Mouse (Mus musculus): Measurements from ENCODE around the gene Plch1. TPM values are rescaled to one million over a fixed set of nuclear protein-coding genes. Genes with fewer than 3 reads are reported as not detected.

The Plch1 gene
- 0.01 TPM for polyA plus RNA-seq (2012; fragmentation: generic; extraction: Trizol)

- TF ChIP-seq SRF (IDR thresholded peaks at IDR 0.05; ENCODE audit: control insufficient read depth, insufficient read length, low read depth) (no peak), MAX (IDR thresholded peaks at IDR 0.05; ENCODE audit: low read depth) (no peak), MYOG (IDR thresholded peaks at IDR 0.05; ENCODE audit: control insufficient read depth in 1 of 3, insufficient read depth in 1 of 3, insufficient read length in 2 of 3, low read depth in 2 of 3) (no peak), TCF3 (IDR thresholded peaks at IDR 0.05; ENCODE audit: insufficient read length, low read depth) (no peak), REST (IDR thresholded peaks at IDR 0.05; ENCODE audit: insufficient read depth, insufficient read length) (no peak), MYOD1 (IDR thresholded peaks at IDR 0.05; ENCODE audit: control insufficient read depth in 1 of 3, insufficient read length in 2 of 3, low read depth in 2 of 3) (no peak), POLR2AphosphoS2 (IDR thresholded peaks at IDR 0.05; ENCODE audit: insufficient read length, low read depth) (no peak), CEBPB (IDR thresholded peaks at IDR 0.05; ENCODE audit: insufficient read depth, poor library complexity, severe bottlenecking) (no peak), USF1 (IDR thresholded peaks at IDR 0.05; ENCODE audit: low read depth) (no peak), TCF12 (IDR thresholded peaks at IDR 0.05; ENCODE audit: insufficient read depth, poor library complexity, severe bottlenecking) (no peak), E2F4 (IDR thresholded peaks at IDR 0.05; ENCODE audit: insufficient read depth) (no peak), POLR2A (IDR thresholded peaks at IDR 0.05; ENCODE audit: insufficient read length, low read depth) (no peak)
- peak within 1 kb of the TSS; percentile 66 for H3K4me2 ChIP-seq (ENCODE audit: low read depth)
- peaks cover 12% of the 10 kb centered on the region for H3K27me3 ChIP-seq (ENCODE audit: control insufficient read depth, insufficient read depth, insufficient read length)
- no peaks in the 10 kb centered on the region for H3K79me2 ChIP-seq (ENCODE audit: control insufficient read depth, insufficient read depth)
- no peak within 1 kb of the TSS for H3ac ChIP-seq (ENCODE audit: control insufficient read depth, insufficient read length)
- no peak within 1 kb of the TSS for H3K4me3 ChIP-seq
- H3K36me3 ChIP-seq (ENCODE audit: control insufficient read depth, insufficient read depth) = no peaks in the 10 kb centered on the region
Observed at GRCm38 (mm10) chr3:63899309-63899695, at the start of gene Plch1. Gene Plch1 (minus strand): TSS chr3:63899472.

GRCm38 (mm10) chr3:63941204-63941850, 42.1 kb upstream of the Plch1 start:
- H3ac ChIP-seq (ENCODE audit: control insufficient read depth, insufficient read length) = no peak overlapping the region
- no peaks in the 10 kb centered on the region for H3K79me2 ChIP-seq (ENCODE audit: control insufficient read depth, insufficient read depth)
- H3K4me3 ChIP-seq = no peak overlapping the region
- no peaks in the 10 kb centered on the region for H3K27me3 ChIP-seq (ENCODE audit: control insufficient read depth, insufficient read depth, insufficient read length)
- no peak overlapping the region for H3K4me2 ChIP-seq (ENCODE audit: low read depth)
- peaks cover 29% of the 10 kb centered on the region for H3K36me3 ChIP-seq (ENCODE audit: control insufficient read depth, insufficient read depth)
- TF ChIP-seq SRF (IDR thresholded peaks at IDR 0.05; ENCODE audit: control insufficient read depth, insufficient read length, low read depth) (no peak), CEBPB (IDR thresholded peaks at IDR 0.05; ENCODE audit: insufficient read depth, poor library complexity, severe bottlenecking) (no peak), REST (IDR thresholded peaks at IDR 0.05; ENCODE audit: insufficient read depth, insufficient read length) (no peak), USF1 (IDR thresholded peaks at IDR 0.05; ENCODE audit: low read depth) (no peak), MYOD1 (IDR thresholded peaks at IDR 0.05; ENCODE audit: control insufficient read depth in 1 of 3, insufficient read length in 2 of 3, low read depth in 2 of 3) (no peak), TCF3 (IDR thresholded peaks at IDR 0.05; ENCODE audit: insufficient read length, low read depth) (no peak), MYOG (IDR thresholded peaks at IDR 0.05; ENCODE audit: control insufficient read depth in 1 of 3, insufficient read depth in 1 of 3, insufficient read length in 2 of 3, low read depth in 2 of 3) (no peak), POLR2A (IDR thresholded peaks at IDR 0.05; ENCODE audit: insufficient read length, low read depth) (no peak), POLR2AphosphoS2 (IDR thresholded peaks at IDR 0.05; ENCODE audit: insufficient read length, low read depth) (no peak), MAX (IDR thresholded peaks at IDR 0.05; ENCODE audit: low read depth) (no peak), E2F4 (IDR thresholded peaks at IDR 0.05; ENCODE audit: insufficient read depth) (no peak), TCF12 (IDR thresholded peaks at IDR 0.05; ENCODE audit: insufficient read depth, poor library complexity, severe bottlenecking) (no peak)

- H3K79me2 ChIP-seq (ENCODE audit: control insufficient read depth, insufficient read depth) = no peaks in the 10 kb centered on the region
Observed at GRCm38 (mm10) chr3:63938928-63939327, 39.7 kb upstream of the Plch1 start.

GRCm38 (mm10) chr3:63928878-63929859, 29.9 kb upstream of the Plch1 start, which contains the start of gene E130311K13Rik:
Gene E130311K13Rik (minus strand): TSS chr3:63929472.
- H3K36me3 ChIP-seq (ENCODE audit: control insufficient read depth, insufficient read depth) = no peaks in the 10 kb centered on the region
- TF ChIP-seq POLR2AphosphoS2 (IDR thresholded peaks at IDR 0.05; ENCODE audit: insufficient read length, low read depth) (peak; percentile 71), MYOG (IDR thresholded peaks at IDR 0.05; ENCODE audit: control insufficient read depth in 1 of 3, insufficient read depth in 1 of 3, insufficient read length in 2 of 3, low read depth in 2 of 3) (peak in 1 of 3 experiments; percentile 43), MAX (IDR thresholded peaks at IDR 0.05; ENCODE audit: low read depth) (no peak), CEBPB (IDR thresholded peaks at IDR 0.05; ENCODE audit: insufficient read depth, poor library complexity, severe bottlenecking) (0 out of 2 replicates have a peak, but pooled peaks have one; percentile 27), SRF (IDR thresholded peaks at IDR 0.05; ENCODE audit: control insufficient read depth, insufficient read length, low read depth) (no peak), E2F4 (IDR thresholded peaks at IDR 0.05; ENCODE audit: insufficient read depth) (no peak), USF1 (IDR thresholded peaks at IDR 0.05; ENCODE audit: low read depth) (no peak), MYOD1 (IDR thresholded peaks at IDR 0.05; ENCODE audit: control insufficient read depth in 1 of 3, insufficient read length in 2 of 3, low read depth in 2 of 3) (peak in 1 of 3 experiments; percentile 7), REST (IDR thresholded peaks at IDR 0.05; ENCODE audit: insufficient read depth, insufficient read length) (no peak), POLR2A (IDR thresholded peaks at IDR 0.05; ENCODE audit: insufficient read length, low read depth) (peak; percentile 83), TCF12 (IDR thresholded peaks at IDR 0.05; ENCODE audit: insufficient read depth, poor library complexity, severe bottlenecking) (no peak), TCF3 (IDR thresholded peaks at IDR 0.05; ENCODE audit: insufficient read length, low read depth) (no peak)
- H3K4me2 ChIP-seq (ENCODE audit: low read depth) = peak within 1 kb of the TSS; percentile 64
- H3K79me2 ChIP-seq (ENCODE audit: control insufficient read depth, insufficient read depth) = no peaks in the 10 kb centered on the region
- H3K27me3 ChIP-seq (ENCODE audit: control insufficient read depth, insufficient read depth, insufficient read length) = no peaks in the 10 kb centered on the region
- peak within 1 kb of the TSS; percentile 6 for H3ac ChIP-seq (ENCODE audit: control insufficient read depth, insufficient read length)
- H3K4me3 ChIP-seq = peak within 1 kb of the TSS; percentile 26

More at GRCm38 (mm10) chr3:63938928-63939327, 39.7 kb upstream of the Plch1 start:
- TF ChIP-seq CEBPB (IDR thresholded peaks at IDR 0.05; ENCODE audit: insufficient read depth, poor library complexity, severe bottlenecking) (no peak), E2F4 (IDR thresholded peaks at IDR 0.05; ENCODE audit: insufficient read depth) (no peak), REST (IDR thresholded peaks at IDR 0.05; ENCODE audit: insufficient read depth, insufficient read length) (no peak), MAX (IDR thresholded peaks at IDR 0.05; ENCODE audit: low read depth) (no peak), SRF (IDR thresholded peaks at IDR 0.05; ENCODE audit: control insufficient read depth, insufficient read length, low read depth) (no peak), MYOG (IDR thresholded peaks at IDR 0.05; ENCODE audit: control insufficient read depth in 1 of 3, insufficient read depth in 1 of 3, insufficient read length in 2 of 3, low read depth in 2 of 3) (no peak), POLR2A (IDR thresholded peaks at IDR 0.05; ENCODE audit: insufficient read length, low read depth) (no peak), MYOD1 (IDR thresholded peaks at IDR 0.05; ENCODE audit: control insufficient read depth in 1 of 3, insufficient read length in 2 of 3, low read depth in 2 of 3) (no peak), TCF12 (IDR thresholded peaks at IDR 0.05; ENCODE audit: insufficient read depth, poor library complexity, severe bottlenecking) (no peak), POLR2AphosphoS2 (IDR thresholded peaks at IDR 0.05; ENCODE audit: insufficient read length, low read depth) (no peak), TCF3 (IDR thresholded peaks at IDR 0.05; ENCODE audit: insufficient read length, low read depth) (no peak), USF1 (IDR thresholded peaks at IDR 0.05; ENCODE audit: low read depth) (no peak)
- Histone ChIP-seq H3K4me3 (no peak overlapping the region), H3K36me3 (ENCODE audit: control insufficient read depth, insufficient read depth) (peaks cover 25% of the 10 kb centered on the region), H3ac (ENCODE audit: control insufficient read depth, insufficient read length) (no peak overlapping the region), H3K27me3 (ENCODE audit: control insufficient read depth, insufficient read depth, insufficient read length) (no peaks in the 10 kb centered on the region), H3K4me2 (ENCODE audit: low read depth) (no peak overlapping the region)

All from myocyte (in vitro differentiated cells).